Mouse (Mus musculus): ENCODE data around the gene Syn2.

GRCm38 (mm10) chr6:115319686-115320085 lies 185.0 kb downstream of the Syn2 start:
- TF ChIP-seq CTCF (IDR thresholded peaks at IDR 0.05) = no peak
- TF ChIP-seq POLR2A (IDR thresholded peaks at IDR 0.05; ENCODE audit: insufficient read depth, low read depth, low read length) = no peak
